Mouse (Mus musculus) heart, adult 2 months (tissue): ENCODE measurements around the gene Rfwd3. TPM values are rescaled to one million over a fixed set of nuclear protein-coding genes. Genes with fewer than 3 reads are reported as not detected.
A peak's percentile ranks its signal among the peaks of the same experiment; 100 is the strongest.

Experiments used
- DNase-seq, 2 experiments: peaks; one replicate each; pipeline ENCODE4 v3.0.0; 2021
- H3K27ac ChIP-seq: fragments of 200-600 bp; 2 replicates; pipeline ENCODE4 v1.8.1; 2022
- H3K27me3 ChIP-seq: fragments of 200-500 bp; 2 replicates; pipeline ENCODE4 v1.6.1; 2012; ENCODE audit warnings: mild to moderate bottlenecking, low read length, inconsistent platforms, mixed read lengths; ENCODE audit not compliant: control insufficient read depth, insufficient read depth
- H3K36me3 ChIP-seq: fragments of 200-500 bp; 2 replicates; pipeline ENCODE4 v1.6.1; 2012; ENCODE audit warnings: low read length, inconsistent platforms; ENCODE audit not compliant: control insufficient read depth, insufficient read depth
- H3K4me1 ChIP-seq: fragments of 200-500 bp; 2 replicates; pipeline ENCODE4 v1.6.1; 2011; ENCODE audit warnings: low read length; ENCODE audit not compliant: control insufficient read depth, insufficient read depth
- H3K4me3 ChIP-seq: fragments of 200-600 bp; 2 replicates; pipeline ENCODE4 v1.8.1; 2022
- H3K79me2 ChIP-seq: fragments of 200-500 bp; replicated peaks from 2 replicates; pipeline ENCODE4 v1.6.1; 2012; ENCODE audit warnings: mild to moderate bottlenecking, inconsistent platforms, low read length, moderate library complexity, mixed read lengths; ENCODE audit not compliant: control insufficient read depth, insufficient read depth
- H3K9ac ChIP-seq: fragments of 200-500 bp; 2 replicates; pipeline ENCODE4 v1.6.1; 2012; ENCODE audit warnings: low read depth, mild to moderate bottlenecking, control low read depth, inconsistent platforms, low read length, mixed read lengths
- CTCF ChIP-seq: fragments of 200-600 bp; IDR thresholded peaks from 2 replicates; pipeline ENCODE4 v1.8.1; 2022; ENCODE audit warnings: antibody characterized with exemption, mild to moderate bottlenecking, moderate library complexity
- EP300 ChIP-seq: fragments of 200-500 bp; IDR thresholded peaks from 2 replicates; pipeline ENCODE4 v1.6.1; 2011; ENCODE audit warnings: low read depth, low read length, control low read depth; ENCODE audit not compliant: insufficient read depth
- POLR2A ChIP-seq: fragments of 200-500 bp; IDR thresholded peaks from 2 replicates; pipeline ENCODE4 v1.6.1; 2011; ENCODE audit warnings: mild to moderate bottlenecking, low read depth, low read length, control low read depth; ENCODE audit not compliant: insufficient read depth
- WGBS: fragments of 180-500 bp; shearing (Covaris S2); methylation state at CpG from one replicate; pipeline ENCODE4 v1.1.7; 2018; 5-methylcytosine and 5-hydroxymethylcytosine counted together
- intact Hi-C: fragments of 180-260 bp; cut with DNase I; formaldehyde crosslinking; loops from one replicate; pipeline ENCODE4 v1.15.1; 2025
- polyA plus RNA-seq: library from polyadenylated mRNA; depleted of rRNA; stranded (reverse); fragments of >200 nt; gene quantifications from 2 replicates; pipeline ENCODE4 v1.2.3, GENCODE M21; 2012
- total RNA-seq, 2 experiments: library from RNA; stranded (reverse); gene quantifications; 2 replicates each; pipeline ENCODE4 v1.2.3; 2021

Rfwd3 gene
- total and polyA plus RNA-seq, 3 experiments: 9.4 to 19.0 (median 14.2) TPM

DNA sequence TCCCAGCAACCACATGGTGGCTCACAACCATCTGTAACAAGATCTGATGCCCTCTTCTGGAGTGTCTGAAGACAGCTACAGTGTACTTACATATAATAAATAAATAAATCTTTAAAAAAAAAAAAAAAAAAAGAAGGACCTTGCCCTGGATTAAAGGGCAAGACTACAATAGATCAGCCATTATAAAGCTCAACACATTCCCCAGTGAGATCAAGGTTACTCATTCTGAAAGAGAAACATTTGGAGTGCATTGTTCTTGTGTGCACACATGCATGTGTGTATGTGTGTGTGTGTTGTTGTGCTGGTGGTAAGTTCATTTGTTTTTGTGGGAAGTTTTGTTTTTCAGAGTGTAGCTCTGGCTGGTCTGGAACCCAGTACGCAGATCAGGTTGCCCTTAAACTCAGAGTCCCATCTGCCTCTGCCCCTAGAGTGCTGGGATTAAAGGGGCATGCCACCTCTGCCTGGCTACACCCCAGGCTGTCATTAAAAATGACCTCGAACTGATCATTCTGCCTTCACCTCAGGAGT lies 35.3 kb downstream of the Rfwd3 start:
- intact Hi-C loops: no loop called here
- no peaks in the 10 kb centered on the region for H3K4me1 ChIP-seq
- WGBS: 82% methylated on average over 2 of the region's 2 CpGs

DNA sequence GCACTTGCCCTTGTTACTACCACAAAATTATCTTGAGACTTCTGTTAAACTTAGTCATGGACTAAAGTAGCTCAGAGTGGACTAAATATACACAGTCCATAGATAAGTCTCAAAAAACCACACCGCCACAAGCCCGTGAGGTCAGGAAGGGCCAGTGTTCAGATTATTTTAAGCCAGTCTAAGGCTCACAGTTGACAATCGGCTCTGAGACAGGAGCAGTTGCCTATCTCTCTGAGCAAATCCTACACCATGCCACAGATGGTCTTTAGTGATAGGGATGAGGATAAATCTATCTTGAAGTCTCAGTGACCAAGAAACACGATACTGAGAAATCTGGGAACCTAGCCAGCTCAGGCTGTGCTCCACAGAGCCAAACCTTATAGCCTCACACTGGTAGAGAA lies 38.0 kb downstream of the Rfwd3 start:
- Histone ChIP-seq H3K27me3 (no peaks in the 10 kb centered on the region), H3K79me2 (no peaks in the 10 kb centered on the region), H3K27ac (peak overlapping the region; percentile 57), H3K4me3 (no peak overlapping the region), H3K4me1 (no peaks in the 10 kb centered on the region), H3K9ac (no peak overlapping the region), H3K36me3 (peaks cover 5% of the 10 kb centered on the region)
- WGBS: 28% methylated on average over 4 of the region's 4 CpGs
- TF ChIP-seq EP300 (no peak), POLR2A (no peak), CTCF (no peak)
- intact Hi-C loops: no loop called here
- DNase-seq: peak in 1 of 2 experiments; percentile 25

More for the DNA sequence above, 35.3 kb downstream of the Rfwd3 start:
- Histone ChIP-seq H3K27ac (no peak overlapping the region), H3K27me3 (no peaks in the 10 kb centered on the region), H3K4me3 (no peak overlapping the region), H3K79me2 (no peaks in the 10 kb centered on the region), H3K36me3 (peaks cover 1% of the 10 kb centered on the region; the same call in 1 of the 2 replicates), H3K9ac (no peak overlapping the region)
- no peak for TF ChIP-seq EP300
- TF ChIP-seq CTCF: no peak
- TF ChIP-seq POLR2A: no peak
- no peak for DNase-seq

DNA sequence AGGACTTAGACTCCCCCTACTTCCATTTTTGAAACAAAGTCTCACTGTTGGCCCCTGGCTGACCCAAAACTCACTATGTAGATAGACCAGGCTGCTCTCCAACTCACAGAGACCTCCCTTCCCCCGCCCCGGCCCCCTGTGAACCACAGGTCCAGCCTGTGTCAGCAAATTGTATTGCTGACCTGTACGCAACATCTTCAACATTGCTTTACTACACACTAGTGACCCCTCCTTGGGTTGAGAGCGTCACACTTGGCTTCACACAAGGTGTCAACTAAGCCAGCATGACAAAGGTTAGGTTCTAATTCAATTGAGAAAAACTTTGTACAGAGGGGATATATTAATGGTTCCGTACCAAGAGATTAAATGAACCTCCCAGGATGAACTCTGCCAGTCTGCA lies 39.8 kb downstream of the Rfwd3 start:
- intact Hi-C loops: no loop called here
- Histone ChIP-seq H3K36me3 (peaks cover 5% of the 10 kb centered on the region), H3K4me1 (no peaks in the 10 kb centered on the region), H3K4me3 (no peak overlapping the region), H3K79me2 (no peaks in the 10 kb centered on the region), H3K27me3 (no peaks in the 10 kb centered on the region), H3K27ac (no peak overlapping the region; the same call in 1 of the 2 replicates), H3K9ac (no peak overlapping the region)
- WGBS: 95% methylated on average over 5 of the region's 5 CpGs
- no peak for DNase-seq
- TF ChIP-seq EP300 (no peak), POLR2A (no peak), CTCF (no peak)

DNA sequence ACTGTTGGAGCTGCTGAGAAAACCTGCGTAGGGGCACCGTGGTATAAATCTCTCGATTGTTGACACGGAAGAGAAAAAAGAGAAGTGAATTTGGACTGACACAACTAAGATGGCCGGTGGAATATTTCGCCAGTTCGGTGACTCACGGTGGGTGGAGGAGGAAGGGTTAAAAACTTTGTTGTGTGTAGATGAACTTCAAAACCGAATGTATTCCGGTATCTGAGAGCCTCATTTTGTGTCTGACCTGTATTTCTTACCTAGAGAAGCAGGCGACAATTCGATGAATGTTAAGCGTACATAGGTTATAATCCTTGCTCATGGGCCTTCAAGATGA lies 40.6 kb downstream of the Rfwd3 start:
- peak overlapping the region; percentile 77 for H3K9ac ChIP-seq
- peak overlapping the region; percentile 72 for H3K4me3 ChIP-seq
- no peaks in the 10 kb centered on the region for H3K79me2 ChIP-seq
- no peaks in the 10 kb centered on the region for H3K4me1 ChIP-seq
- peak overlapping the region; percentile 94 for H3K27ac ChIP-seq
- peaks cover 5% of the 10 kb centered on the region for H3K36me3 ChIP-seq
- 7% methylated on average over 13 of the region's 13 CpGs for WGBS
- no peaks in the 10 kb centered on the region for H3K27me3 ChIP-seq
- DNase-seq: no peak
- intact Hi-C loops: loop anchor here (2.0 to 5.0 kb wide), 3 partner anchors 39 to 112 kb away; no protein-coding TSS in a partner anchor
- no peak for TF ChIP-seq EP300
- no peak for TF ChIP-seq CTCF
- no peak for TF ChIP-seq POLR2A

DNA sequence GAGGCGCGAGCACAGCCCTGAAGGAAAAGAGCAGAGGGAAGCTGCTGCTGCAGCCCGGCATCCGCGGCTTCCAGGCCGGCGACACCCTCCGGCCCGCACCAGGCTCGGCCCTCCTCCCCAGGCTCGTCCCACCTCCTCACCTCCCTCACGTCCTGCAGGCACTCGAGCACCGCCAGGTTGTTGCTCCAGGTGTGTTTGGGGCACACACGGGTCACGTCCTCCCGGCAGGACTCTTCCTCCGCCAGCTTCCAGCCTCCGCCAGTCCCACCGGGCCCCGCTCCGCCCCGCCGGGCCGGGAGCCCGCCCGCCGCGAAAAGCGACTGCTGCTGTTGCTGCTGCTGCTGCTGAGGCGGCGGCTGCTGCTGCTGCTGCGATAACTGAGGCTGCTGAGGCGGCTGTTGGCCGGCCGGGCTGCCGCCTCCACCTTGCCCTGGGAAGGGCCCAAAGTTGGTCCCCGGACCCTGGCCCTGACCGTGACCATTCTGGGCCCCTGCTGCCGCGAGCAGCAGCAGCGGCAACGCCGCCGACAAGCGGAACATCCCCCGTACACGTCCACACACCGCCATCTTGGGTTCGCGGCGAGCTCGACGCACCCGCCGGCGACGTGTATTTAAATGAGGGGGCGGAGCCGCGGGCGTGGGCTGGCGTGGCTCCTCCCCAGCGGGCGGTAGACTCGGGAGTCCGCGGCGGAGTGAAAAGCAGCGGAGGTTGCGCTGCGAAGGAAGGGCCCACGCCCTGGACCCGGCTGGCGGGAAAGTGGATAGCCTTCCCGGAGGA lies 41.2 kb downstream of the Rfwd3 start, which contains the start of gene Glg1:
Gene Glg1, minus strand, starts transcription at position 586 of the 777 bp plus-strand sequence.
- intact Hi-C loops: loop anchor here (2.0 to 5.0 kb wide), 3 partner anchors 40 to 112 kb away; no protein-coding TSS in a partner anchor
- Histone ChIP-seq H3K4me1 (no peaks in the 10 kb centered on the region; the same call in 1 of the 2 replicates), H3K4me3 (peak within 1 kb of the TSS; percentile 72), H3K27me3 (no peaks in the 10 kb centered on the region), H3K79me2 (0 out of 2 replicates have a peak, but pooled peaks cover under 1% of the 10 kb centered on the region), H3K9ac (peak within 1 kb of the TSS; percentile 98), H3K27ac (peak within 1 kb of the TSS; percentile 94), H3K36me3 (peaks cover 5% of the 10 kb centered on the region)
- TF ChIP-seq CTCF (no peak), EP300 (peak; percentile 13; the same call in 1 of the 2 replicates), POLR2A (peak; percentile 95)
- DNase-seq: peak; percentile 96 to 98
- WGBS: under 1% methylated on average over 72 of the region's 76 CpGs
